Mouse (Mus musculus) liver, adult 10 weeks (tissue): ENCODE measurements around the gene Astn2. TPM values are rescaled to one million over a fixed set of nuclear protein-coding genes. Genes with fewer than 3 reads are reported as not detected.

ENCODE experiments used
- polyA plus RNA-seq: library from polyadenylated mRNA; stranded (reverse); fragments of 350-450 nt; fragmentation: Illumina TruSeq; extraction: RNeasy Lipid Tissue Mini Kit (QIAGEN cat#74804); gene quantifications from one replicate; pipeline ENCODE4 v1.2.3, GENCODE M21; 2014; ENCODE audit warnings: low read depth, low replicate concordance

Astn2 gene
- 0.21 TPM for polyA plus RNA-seq

GRCm38 (mm10) chr4:66404201-66404711, at the start of gene Astn2:
TSS of gene Astn2 (minus strand) at chr4:66404611.

GRCm38 (mm10) chr4:65604504-65605150, 799.8 kb downstream of the Astn2 start, which contains the start of gene Trim32:
TSS of gene Trim32 (plus strand) at chr4:65604986.

